Mouse (Mus musculus) G1E-ER4 (cell line): ENCODE measurements around the gene Gabarapl2. TPM values are rescaled to one million over a fixed set of nuclear protein-coding genes. Genes with fewer than 3 reads are reported as not detected.

Experiments used
- GATA1 ChIP-seq: IDR thresholded peaks from one replicate; pipeline ENCODE4 v1.8.0; 2012; ENCODE audit warnings: low read length, inconsistent platforms
- polyA plus RNA-seq: library from polyadenylated mRNA; stranded (reverse); fragments of >175 nt; gene quantifications from 2 replicates; pipeline ENCODE4 v1.2.3, GENCODE M21; 2012

The Gabarapl2 gene
- polyA plus RNA-seq, 1 experiment: 0.85 TPM

GRCm38 (mm10) chr8:111929648-111930344 is 10.7 kb upstream of the Gabarapl2 start:
- TF ChIP-seq GATA1: peak; percentile 10

- no peak for TF ChIP-seq GATA1
Measured at GRCm38 (mm10) chr8:111931721-111932120, 8.8 kb upstream of the Gabarapl2 start.

DNA sequence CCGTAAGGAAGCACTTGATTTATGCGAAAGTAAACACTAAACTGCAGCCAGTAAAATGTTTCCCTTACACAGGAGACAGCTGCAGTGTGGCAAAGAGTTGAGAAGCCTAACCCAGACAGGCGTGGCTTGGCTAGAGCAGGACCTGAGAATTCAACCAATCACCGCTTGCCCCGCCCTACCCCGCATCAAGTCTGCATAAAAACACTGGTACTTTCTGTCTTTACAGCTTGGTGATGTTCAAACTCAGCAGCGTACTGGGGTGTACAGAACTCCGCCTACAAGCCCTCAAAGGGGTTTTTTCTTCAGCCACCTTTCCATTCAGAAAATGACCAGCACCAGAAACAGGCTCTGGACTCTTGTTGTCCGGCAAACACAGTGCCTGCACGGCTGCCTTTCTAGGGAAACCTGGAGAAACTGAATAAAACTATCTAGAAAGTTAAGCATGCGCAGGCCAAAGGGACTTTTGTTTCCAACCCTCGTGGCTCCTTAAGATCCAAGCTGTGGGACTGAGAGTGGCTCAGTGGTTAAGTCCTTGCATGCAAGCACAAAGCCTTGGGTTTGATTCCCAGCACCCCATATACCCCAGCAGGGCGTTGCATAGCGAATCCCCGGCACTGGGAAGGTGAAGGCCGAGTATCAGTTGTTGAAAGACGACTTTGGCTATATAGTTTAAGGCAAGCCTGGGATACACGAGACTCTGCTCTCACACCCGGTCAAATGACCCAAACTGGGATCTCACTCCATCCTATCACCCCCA is 7.7 kb upstream of the Gabarapl2 start:
- no peak for TF ChIP-seq GATA1

GRCm38 (mm10) chr8:111933348-111934076 is 7.0 kb upstream of the Gabarapl2 start, which contains the start of gene Tmem231:
TSS of gene Tmem231 (minus strand) at chr8:111933881.
- TF ChIP-seq GATA1: no peak

DNA sequence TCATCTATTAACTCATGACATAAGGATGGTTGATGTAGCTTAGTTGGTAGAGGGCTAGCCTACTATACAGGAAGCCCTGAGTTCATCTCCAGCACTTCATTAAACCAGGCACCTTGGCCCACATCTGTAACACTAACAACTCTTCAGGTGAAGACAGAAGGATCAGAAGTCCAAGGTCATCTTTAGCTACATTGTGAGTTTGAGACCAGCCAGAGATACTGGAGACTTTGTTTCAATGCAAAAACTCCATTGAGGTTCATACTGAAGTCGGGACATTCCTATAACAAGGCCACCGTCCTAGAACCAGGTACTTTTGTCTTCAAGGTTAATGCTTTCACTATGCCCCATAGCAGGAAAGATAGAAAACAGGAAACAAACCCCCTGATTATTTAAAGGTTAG is 6.3 kb upstream of the Gabarapl2 start:
- TF ChIP-seq GATA1: no peak

- no peak for TF ChIP-seq GATA1
Measured at GRCm38 (mm10) chr8:111937184-111937583, 3.3 kb upstream of the Gabarapl2 start.

GRCm38 (mm10) chr8:111939516-111940142 is 874 bp upstream of the Gabarapl2 start:
- TF ChIP-seq GATA1: no peak

- no peak for TF ChIP-seq GATA1
Measured at GRCm38 (mm10) chr8:111941101-111941454, 575 bp downstream of the Gabarapl2 start.

DNA sequence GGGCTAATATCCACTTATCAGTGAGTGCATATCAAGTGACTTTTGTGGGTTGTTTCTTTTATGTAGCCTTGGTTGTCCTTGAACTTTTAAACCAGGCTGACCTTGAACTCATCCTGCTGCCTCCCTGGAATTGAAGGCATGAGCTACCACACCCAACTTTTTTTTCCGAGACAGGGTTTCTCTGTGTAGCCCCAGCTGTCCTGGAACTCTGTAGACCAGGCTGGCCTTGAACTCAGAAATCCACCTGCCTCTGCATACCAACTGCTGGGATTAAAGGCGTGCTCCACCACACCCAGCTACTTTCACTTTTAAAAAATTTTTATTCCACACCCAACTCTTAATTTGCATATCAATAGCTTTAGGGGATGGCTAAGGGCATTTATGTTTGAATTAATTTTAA is 3.0 kb downstream of the Gabarapl2 start:
- no peak for TF ChIP-seq GATA1

DNA sequence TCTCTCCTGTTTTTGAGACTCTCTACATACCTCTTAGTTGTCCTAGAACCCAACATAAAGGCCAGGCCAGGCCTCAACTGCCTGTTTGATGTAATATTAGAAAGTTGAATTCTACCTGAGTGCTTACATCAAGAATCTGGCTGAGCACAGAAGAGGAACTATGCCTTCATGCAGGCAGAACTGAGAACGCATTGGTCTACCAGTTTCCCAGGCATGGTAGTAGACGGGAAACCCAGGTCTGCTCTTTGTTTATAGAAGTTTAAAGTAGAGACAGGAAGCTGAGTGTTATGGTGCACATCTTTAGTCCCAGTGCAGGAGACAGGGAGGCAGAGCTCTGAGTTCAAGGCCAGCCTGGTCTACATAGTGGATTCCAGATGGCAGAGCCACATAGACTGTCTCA is 6.6 kb downstream of the Gabarapl2 start:
- no peak for TF ChIP-seq GATA1

DNA sequence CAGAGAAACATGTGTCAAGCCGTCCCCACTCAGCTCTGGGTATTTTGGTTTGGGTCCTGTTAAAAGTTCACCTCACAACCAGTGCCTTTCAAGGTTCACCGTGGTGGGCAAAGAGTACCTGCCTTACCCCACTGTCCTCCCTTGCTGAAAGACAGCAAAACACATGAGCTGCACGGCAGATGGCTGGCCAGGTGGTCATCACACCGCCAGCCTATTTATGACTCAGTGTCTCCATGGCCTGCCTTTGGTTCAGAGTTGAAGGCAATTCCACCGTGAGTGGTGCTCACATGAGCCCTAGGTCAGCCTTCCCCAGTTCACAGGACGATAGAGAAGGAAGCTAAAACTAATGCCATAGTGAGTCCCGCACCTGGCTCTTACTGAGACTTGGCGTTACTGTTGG is 7.5 kb downstream of the Gabarapl2 start:
- TF ChIP-seq GATA1: no peak

GRCm38 (mm10) chr8:111950846-111951245 is 10.3 kb downstream of the Gabarapl2 start:
- TF ChIP-seq GATA1: no peak

DNA sequence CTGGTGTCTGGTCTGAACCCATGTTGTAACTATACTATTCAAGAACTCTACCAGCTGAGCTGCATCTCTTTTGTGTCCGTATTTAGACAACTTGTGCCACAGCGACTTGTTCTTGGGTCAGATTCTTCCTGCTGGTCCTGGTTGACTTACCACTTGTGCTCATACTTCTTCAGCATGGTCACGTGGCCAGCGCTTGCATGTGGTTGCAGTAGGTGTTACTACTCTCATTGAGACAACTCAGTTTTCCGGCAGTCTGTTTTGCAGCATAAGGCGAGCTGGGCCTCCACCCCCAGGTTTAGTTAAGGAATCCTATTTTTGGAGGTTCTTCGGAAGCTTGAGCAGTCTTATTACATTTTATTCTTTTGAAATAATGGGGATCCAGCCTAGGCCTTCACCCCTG is 10.8 kb downstream of the Gabarapl2 start:
- TF ChIP-seq GATA1: no peak

DNA sequence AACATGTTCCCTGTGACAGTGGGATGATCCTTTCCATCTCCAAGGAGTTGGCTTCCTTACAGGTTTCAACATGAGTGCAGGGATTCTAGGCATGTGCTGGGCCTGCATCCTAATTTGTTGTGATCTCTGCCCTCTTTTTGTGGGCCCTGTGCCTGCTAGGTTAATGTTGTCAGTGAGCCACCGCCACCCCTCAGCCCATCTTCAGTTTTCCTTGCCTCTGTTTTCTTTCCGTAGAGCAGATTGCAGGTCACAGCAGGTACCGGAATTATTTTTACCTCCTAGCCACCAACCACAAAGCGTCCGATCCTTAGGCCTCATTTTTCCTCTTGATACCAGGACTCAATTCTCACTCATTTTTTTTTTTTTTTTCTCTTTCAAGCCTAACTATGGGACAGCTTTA is 11.4 kb downstream of the Gabarapl2 start:
- TF ChIP-seq GATA1: no peak

GRCm38 (mm10) chr8:111954844-111955594 is 14.5 kb downstream of the Gabarapl2 start:
- no peak for TF ChIP-seq GATA1
